Mouse (Mus musculus): ENCODE measurements at regions not wholly inside any gene's neighbourhood (a gene's known extent, or its start where the extent isn't known, plus 50 kb on each side); places are given as distances from the start of the nearest gene placed in this dataset.

DNA sequence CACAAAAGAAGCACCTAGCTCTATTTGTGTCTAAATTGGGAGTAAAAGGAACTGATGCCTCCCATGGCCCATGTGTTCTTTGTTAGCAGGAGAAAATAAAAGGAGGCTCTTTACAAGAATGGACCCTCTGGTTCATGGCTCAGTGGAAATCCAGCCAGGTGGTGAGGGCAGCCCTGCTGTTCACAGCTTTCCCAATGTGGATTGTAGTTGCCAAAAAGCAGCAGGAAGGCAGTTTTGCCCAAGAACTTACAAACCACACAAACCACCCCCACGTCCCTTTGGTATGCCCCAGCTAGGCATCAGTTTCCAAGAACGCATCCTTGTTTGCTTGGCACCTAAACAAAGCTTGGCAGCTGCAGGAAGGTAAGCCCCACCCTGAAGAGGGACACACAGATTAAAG is 174.7 kb downstream of the Fam76b start:
- 0 out of 2 replicates have a peak, but pooled peaks cover 3% of the 10 kb centered on the region for H3K4me1 ChIP-seq (ENCODE audit: control insufficient read depth, insufficient read depth, low read length)
- TF ChIP-seq CTCF (IDR thresholded peaks at IDR 0.05; ENCODE audit: extremely low read depth, insufficient read depth, low read length), result no peak
- TF ChIP-seq POLR2A (IDR thresholded peaks at IDR 0.05; ENCODE audit: extremely low read depth, insufficient read depth, low read length), result no peak
- no peak overlapping the region for H3K27ac ChIP-seq (ENCODE audit: insufficient read depth, low read length)
- H3K4me3 ChIP-seq (ENCODE audit: insufficient read depth, low read length), result no peak overlapping the region

GRCm38 (mm10) chr9:14003163-14003562 is 175.6 kb downstream of the Fam76b start:
- Histone ChIP-seq H3K4me1 (ENCODE audit: control insufficient read depth, insufficient read depth, low read length) (0 out of 2 replicates have a peak, but pooled peaks cover 3% of the 10 kb centered on the region), H3K27ac (ENCODE audit: insufficient read depth, low read length) (no peak overlapping the region), H3K4me3 (ENCODE audit: insufficient read depth, low read length) (no peak overlapping the region)
- TF ChIP-seq POLR2A (IDR thresholded peaks at IDR 0.05; ENCODE audit: extremely low read depth, insufficient read depth, low read length) (no peak), CTCF (IDR thresholded peaks at IDR 0.05; ENCODE audit: extremely low read depth, insufficient read depth, low read length) (no peak)

DNA sequence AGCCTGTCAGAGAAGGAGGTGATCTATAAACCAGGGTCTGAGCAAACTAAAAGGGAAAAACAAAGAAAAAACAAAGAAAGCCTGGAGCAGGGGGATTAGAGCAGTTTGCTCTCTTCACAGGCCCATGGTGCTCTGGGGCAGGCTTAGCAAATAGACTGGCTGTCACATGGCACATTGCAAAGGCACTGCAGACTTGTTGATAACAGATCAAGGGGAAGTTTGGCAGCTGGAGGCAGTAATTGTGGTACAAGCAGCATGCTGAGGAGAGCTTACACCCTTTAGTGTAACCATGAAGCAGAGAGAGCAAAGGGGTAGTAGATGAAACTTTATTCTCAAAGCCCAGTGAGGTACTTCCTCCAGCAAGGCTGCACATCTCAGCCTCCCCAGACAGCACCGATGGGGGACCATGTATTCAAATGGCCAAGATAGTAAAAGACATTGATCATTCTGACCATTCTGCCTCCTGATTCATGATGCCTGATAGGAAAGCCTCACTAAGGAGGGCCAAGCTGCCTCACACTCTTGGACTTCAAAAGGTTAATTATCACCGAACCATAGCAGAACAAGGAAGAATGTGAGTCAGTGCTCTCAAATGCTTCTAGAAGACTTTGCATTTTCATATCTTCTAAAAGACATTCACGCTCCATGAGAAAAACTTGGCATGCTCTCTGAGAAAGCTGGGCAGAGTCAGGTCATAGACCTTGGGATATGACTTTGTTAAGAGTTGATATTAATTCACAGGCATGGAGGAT is 178.9 kb downstream of the Fam76b start:
- Histone ChIP-seq H3K27ac (ENCODE audit: insufficient read depth, low read length) (no peak overlapping the region), H3K4me3 (ENCODE audit: insufficient read depth, low read length) (no peak overlapping the region), H3K4me1 (ENCODE audit: control insufficient read depth, insufficient read depth, low read length) (no peaks in the 10 kb centered on the region)
- TF ChIP-seq CTCF (IDR thresholded peaks at IDR 0.05; ENCODE audit: extremely low read depth, insufficient read depth, low read length) (no peak), POLR2A (IDR thresholded peaks at IDR 0.05; ENCODE audit: extremely low read depth, insufficient read depth, low read length) (no peak)

DNA sequence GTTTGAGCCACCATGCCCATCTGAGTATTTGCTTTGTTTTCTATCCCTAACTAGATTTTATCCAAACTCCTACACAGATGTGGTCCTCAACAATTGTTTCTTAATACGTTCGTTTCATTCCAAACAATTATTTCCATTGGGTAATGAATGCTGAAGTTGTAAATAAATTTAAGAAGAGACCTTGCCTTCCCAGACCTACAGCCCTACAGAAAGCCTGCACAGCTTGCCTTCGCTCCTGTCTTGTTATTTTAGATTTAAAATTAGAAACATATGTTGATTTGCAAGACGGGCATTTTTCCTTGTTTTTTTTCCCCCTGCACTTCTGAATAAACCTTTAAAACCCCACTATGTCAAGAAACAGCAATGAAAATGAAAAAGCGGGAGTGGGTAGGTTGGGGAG is 181.9 kb downstream of the Fam76b start:
- Histone ChIP-seq H3K27ac (ENCODE audit: insufficient read depth, low read length) (no peak overlapping the region), H3K4me1 (ENCODE audit: control insufficient read depth, insufficient read depth, low read length) (no peaks in the 10 kb centered on the region), H3K4me3 (ENCODE audit: insufficient read depth, low read length) (no peak overlapping the region)
- TF ChIP-seq CTCF (IDR thresholded peaks at IDR 0.05; ENCODE audit: extremely low read depth, insufficient read depth, low read length) (no peak), POLR2A (IDR thresholded peaks at IDR 0.05; ENCODE audit: extremely low read depth, insufficient read depth, low read length) (no peak)

GRCm38 (mm10) chr9:14010261-14010949 is 182.9 kb downstream of the Fam76b start:
- TF ChIP-seq CTCF (IDR thresholded peaks at IDR 0.05; ENCODE audit: extremely low read depth, insufficient read depth, low read length) (0 out of 2 replicates have a peak, but pooled peaks have one; percentile 2), POLR2A (IDR thresholded peaks at IDR 0.05; ENCODE audit: extremely low read depth, insufficient read depth, low read length) (no peak)
- no peak overlapping the region for H3K27ac ChIP-seq (ENCODE audit: insufficient read depth, low read length)
- H3K4me3 ChIP-seq (ENCODE audit: insufficient read depth, low read length), result no peak overlapping the region

GRCm38 (mm10) chr9:14024216-14024615 is 196.7 kb downstream of the Fam76b start:
- Histone ChIP-seq H3K4me1 (ENCODE audit: control insufficient read depth, insufficient read depth, low read length) (no peaks in the 10 kb centered on the region), H3K27ac (ENCODE audit: insufficient read depth, low read length) (no peak overlapping the region), H3K4me3 (ENCODE audit: insufficient read depth, low read length) (no peak overlapping the region)
- no peak for TF ChIP-seq CTCF (IDR thresholded peaks at IDR 0.05; ENCODE audit: extremely low read depth, insufficient read depth, low read length)

More at GRCm38 (mm10) chr9:14010261-14010949, 182.9 kb downstream of the Fam76b start:
- no peaks in the 10 kb centered on the region for H3K4me1 ChIP-seq (ENCODE audit: control insufficient read depth, insufficient read depth, low read length)

- TF ChIP-seq POLR2A (IDR thresholded peaks at IDR 0.05; ENCODE audit: extremely low read depth, insufficient read depth, low read length) (no peak), CTCF (IDR thresholded peaks at IDR 0.05; ENCODE audit: extremely low read depth, insufficient read depth, low read length) (no peak)
- no peak overlapping the region for H3K27ac ChIP-seq (ENCODE audit: insufficient read depth, low read length)
These were observed 197.2 kb downstream of the Fam76b start for GRCm38 (mm10) chr9:14024701-14025100.

GRCm38 (mm10) chr9:14028056-14028455 is 200.5 kb downstream of the Fam76b start:
- Histone ChIP-seq H3K27ac (ENCODE audit: insufficient read depth, low read length) (no peak overlapping the region), H3K4me1 (ENCODE audit: control insufficient read depth, insufficient read depth, low read length) (no peaks in the 10 kb centered on the region), H3K4me3 (ENCODE audit: insufficient read depth, low read length) (no peak overlapping the region)
- TF ChIP-seq CTCF (IDR thresholded peaks at IDR 0.05; ENCODE audit: extremely low read depth, insufficient read depth, low read length) (no peak), POLR2A (IDR thresholded peaks at IDR 0.05; ENCODE audit: extremely low read depth, insufficient read depth, low read length) (no peak)

More at GRCm38 (mm10) chr9:14024701-14025100, 197.2 kb downstream of the Fam76b start:
- Histone ChIP-seq H3K4me3 (ENCODE audit: insufficient read depth, low read length) (no peak overlapping the region), H3K4me1 (ENCODE audit: control insufficient read depth, insufficient read depth, low read length) (no peaks in the 10 kb centered on the region)

GRCm38 (mm10) chr9:14031358-14032047 is 204.0 kb downstream of the Fam76b start:
- Histone ChIP-seq H3K4me3 (ENCODE audit: insufficient read depth, low read length) (no peak overlapping the region), H3K4me1 (ENCODE audit: control insufficient read depth, insufficient read depth, low read length) (no peaks in the 10 kb centered on the region), H3K27ac (ENCODE audit: insufficient read depth, low read length) (no peak overlapping the region)
- no peak for TF ChIP-seq CTCF (IDR thresholded peaks at IDR 0.05; ENCODE audit: extremely low read depth, insufficient read depth, low read length)
- no peak for TF ChIP-seq POLR2A (IDR thresholded peaks at IDR 0.05; ENCODE audit: extremely low read depth, insufficient read depth, low read length)
